Mouse (Mus musculus) olfactory bulb, adult 2 months (tissue): Measurements from ENCODE around the gene Aqp5. TPM values are rescaled to one million over a fixed set of nuclear protein-coding genes. Genes with fewer than 3 reads are reported as not detected.

Source experiments
- H3K27ac ChIP-seq: fragments of 200-500 bp; 2 replicates; pipeline ENCODE4 v1.5.1; 2012; ENCODE audit warnings: low read depth, low read length; ENCODE audit not compliant: insufficient read depth
- H3K4me1 ChIP-seq: fragments of 200-500 bp; 2 replicates; pipeline ENCODE4 v1.6.1; 2012; ENCODE audit warnings: low read length; ENCODE audit not compliant: control insufficient read depth, insufficient read depth
- H3K4me3 ChIP-seq: fragments of 200-500 bp; 2 replicates; pipeline ENCODE4 v1.5.1; 2012; ENCODE audit warnings: mild to moderate bottlenecking, low read depth, low read length, moderate library complexity; ENCODE audit not compliant: insufficient read depth
- CTCF ChIP-seq: fragments of 200-500 bp; IDR thresholded peaks from 2 replicates; pipeline ENCODE4 v1.5.1; 2012; ENCODE audit warnings: low read depth, mild to moderate bottlenecking, low read length, moderate library complexity; ENCODE audit not compliant: insufficient read depth
- POLR2A ChIP-seq: fragments of 200-500 bp; IDR thresholded peaks from 2 replicates; pipeline ENCODE4 v1.6.1; 2012; ENCODE audit warnings: mild to moderate bottlenecking, low read depth, low read length, moderate library complexity; ENCODE audit not compliant: insufficient read depth
- WGBS: fragments of 180-500 bp; shearing (Covaris S2); methylation state at CpG from one replicate; pipeline ENCODE4 v1.1.7; 2018; 5-methylcytosine and 5-hydroxymethylcytosine counted together
- polyA plus RNA-seq: library from polyadenylated mRNA; stranded (reverse); fragments of >200 nt; gene quantifications from 2 replicates; pipeline ENCODE4 v1.2.4, GENCODE M21; 2012; ENCODE audit warnings: low replicate concordance; ENCODE audit not compliant: missing spikeins, insufficient read depth, insufficient read length

Gene Aqp5
- not detected in 2 replicates for polyA plus RNA-seq

DNA sequence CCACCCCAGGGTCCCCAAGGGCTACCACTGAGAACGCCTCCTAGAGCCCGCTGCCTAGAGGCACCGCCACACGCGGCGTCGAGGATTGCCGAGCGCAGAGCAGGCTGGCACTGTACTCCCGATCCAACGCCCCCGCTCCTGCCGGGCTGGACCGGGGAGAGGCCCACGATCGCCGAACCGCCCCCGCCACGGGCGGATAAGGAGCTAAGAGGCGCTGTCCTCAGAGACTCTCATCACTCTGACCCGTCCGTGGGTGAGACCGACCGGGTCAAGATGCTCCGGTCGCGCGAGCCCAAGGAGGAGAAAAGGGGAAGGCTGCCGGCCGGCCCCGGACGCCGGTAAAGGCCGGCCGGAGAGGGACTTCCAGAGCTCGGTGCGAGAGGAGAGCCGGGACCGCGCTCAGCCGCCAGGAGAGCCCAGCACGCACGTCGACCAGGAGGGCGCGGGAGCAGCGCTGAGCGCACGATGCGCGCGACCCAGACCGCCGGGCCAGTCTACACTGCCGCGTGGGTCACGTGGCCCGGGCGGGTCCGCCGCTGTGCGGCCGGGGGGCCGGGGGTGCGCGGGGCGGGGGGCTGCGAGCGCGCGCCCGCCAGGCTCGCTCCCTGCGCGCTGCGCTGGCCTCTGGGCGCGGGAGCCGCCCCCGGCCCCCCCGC lies at the start of gene Aqp5:
Aqp5 (plus strand) TSS at position 354 of the 656 bp plus-strand sequence.
- peak within 1 kb of the TSS; percentile 35 for H3K4me3 ChIP-seq
- no peak within 1 kb of the TSS for H3K27ac ChIP-seq
- TF ChIP-seq CTCF (no peak), POLR2A (no peak)
- WGBS, result 2% methylated on average over 72 of the region's 83 CpGs
- H3K4me1 ChIP-seq, result peaks cover 6% of the 10 kb centered on the region; the same call in 1 of the 2 replicates

DNA sequence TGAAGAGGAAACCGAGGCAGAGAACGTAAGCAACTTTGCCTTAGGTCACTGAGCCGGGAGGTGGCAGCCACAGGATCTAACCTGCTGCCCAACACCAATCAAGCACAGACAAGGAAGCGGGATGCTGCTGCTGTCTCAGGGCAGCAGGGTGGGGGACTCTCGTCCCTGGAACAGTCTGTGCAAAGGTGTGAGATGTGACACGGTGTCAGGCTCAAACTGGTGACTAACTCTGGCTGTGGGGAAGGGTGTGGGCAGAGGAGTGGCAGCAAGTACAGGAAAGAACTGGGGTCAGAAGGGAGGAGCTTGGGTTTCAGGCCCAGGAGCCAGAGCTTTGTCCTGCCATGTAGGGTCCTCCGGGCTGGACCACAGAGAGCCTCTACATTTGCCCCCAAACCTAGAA lies 46.5 kb upstream of the Aqp5 start:
- WGBS, result 88% methylated on average over 7 of the region's 7 CpGs
- no peak for TF ChIP-seq CTCF
- no peak for TF ChIP-seq POLR2A
- Histone ChIP-seq H3K27ac (no peak overlapping the region), H3K4me3 (no peak overlapping the region), H3K4me1 (no peaks in the 10 kb centered on the region)

DNA sequence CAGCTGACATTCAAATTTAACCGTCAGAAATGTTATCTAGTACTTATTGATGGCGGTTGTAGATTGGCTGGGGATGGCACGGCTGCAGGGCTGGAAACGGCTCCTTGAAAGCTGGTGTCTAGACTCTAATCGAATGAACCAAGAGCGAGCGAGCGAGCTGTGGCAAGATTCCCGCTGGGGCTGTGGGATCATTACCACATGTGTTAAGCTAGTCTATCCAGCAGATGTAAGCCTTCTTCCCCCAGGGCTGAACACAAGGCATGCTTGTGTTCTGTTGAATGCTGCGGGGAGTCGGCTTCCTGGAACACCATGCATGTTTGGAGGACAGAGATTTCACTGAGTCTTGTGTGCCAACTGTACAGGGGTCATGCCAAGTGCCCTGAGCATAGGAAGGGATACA lies 44.0 kb upstream of the Aqp5 start:
- Histone ChIP-seq H3K4me1 (no peaks in the 10 kb centered on the region), H3K4me3 (no peak overlapping the region), H3K27ac (no peak overlapping the region)
- no peak for TF ChIP-seq CTCF
- no peak for TF ChIP-seq POLR2A
- 49% methylated on average over 11 of the region's 11 CpGs for WGBS

DNA sequence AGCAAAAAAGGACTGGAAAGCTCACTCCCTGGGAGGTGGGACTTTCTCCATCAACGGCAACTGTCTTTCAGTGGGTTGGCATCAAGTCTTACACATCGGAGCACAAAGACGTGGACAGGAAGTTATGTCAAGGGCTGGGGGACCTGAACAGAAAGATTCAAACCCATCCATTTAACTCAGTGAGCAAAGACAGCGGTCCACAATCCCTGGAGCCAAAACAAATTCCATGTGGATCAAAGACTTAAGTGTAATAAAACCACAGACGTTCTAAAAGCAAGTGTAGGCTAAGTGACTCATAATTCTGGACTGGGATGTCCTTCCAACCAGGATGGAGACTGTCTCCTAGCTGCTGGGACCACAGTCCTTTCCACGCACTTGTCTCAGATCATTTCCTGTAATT lies 42.9 kb upstream of the Aqp5 start:
- Histone ChIP-seq H3K27ac (no peak overlapping the region), H3K4me1 (no peaks in the 10 kb centered on the region), H3K4me3 (no peak overlapping the region)
- TF ChIP-seq POLR2A (no peak), CTCF (no peak)
- WGBS, result 78% methylated on average over 6 of the region's 6 CpGs

DNA sequence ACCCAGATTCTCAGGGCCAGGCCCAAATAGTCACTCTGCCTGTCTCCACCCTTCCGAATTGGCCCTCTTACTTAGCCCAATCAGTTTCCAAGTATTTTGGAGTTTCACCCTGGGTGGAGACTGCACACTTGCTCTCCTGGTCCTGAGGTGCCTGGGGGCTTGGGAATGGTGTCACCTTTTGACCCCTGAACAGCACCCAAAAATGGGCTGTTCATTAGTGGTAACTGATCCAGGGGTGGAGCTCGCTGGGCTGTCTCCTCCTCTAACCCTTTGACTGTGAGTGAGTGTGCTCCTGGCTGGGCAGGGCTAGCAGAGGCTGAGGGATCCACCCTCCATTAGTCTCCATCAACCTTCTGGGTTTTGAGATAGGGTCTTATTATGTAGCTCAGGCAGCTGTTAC lies 40.7 kb upstream of the Aqp5 start:
- Histone ChIP-seq H3K4me3 (no peak overlapping the region), H3K4me1 (no peaks in the 10 kb centered on the region), H3K27ac (no peak overlapping the region)
- TF ChIP-seq POLR2A (no peak), CTCF (no peak)
- 65% methylated on average over 2 of the region's 2 CpGs for WGBS

DNA sequence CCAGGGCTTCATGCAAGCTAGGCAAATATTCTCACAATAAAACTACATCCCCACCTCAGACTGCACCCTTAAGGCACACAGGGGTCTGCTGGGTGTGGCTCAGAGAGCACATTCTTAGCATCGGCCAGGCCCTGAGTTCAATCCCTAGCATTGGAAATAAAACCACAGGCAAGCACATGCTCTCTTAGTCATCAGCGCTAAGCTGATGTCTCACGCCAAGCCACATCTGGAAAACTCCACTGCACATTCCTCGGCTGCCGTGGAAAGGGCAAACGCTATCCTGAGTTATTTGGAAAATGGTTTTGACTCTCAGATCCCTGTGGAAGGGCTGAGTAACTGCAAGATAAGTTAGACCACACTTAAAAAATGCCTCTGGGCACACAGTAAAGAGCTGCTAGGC lies 36.8 kb upstream of the Aqp5 start:
- no peak overlapping the region for H3K4me3 ChIP-seq
- H3K4me1 ChIP-seq, result no peaks in the 10 kb centered on the region
- no peak overlapping the region for H3K27ac ChIP-seq
- WGBS, result 60% methylated on average over 6 of the region's 6 CpGs
- no peak for TF ChIP-seq POLR2A
- TF ChIP-seq CTCF, result no peak

DNA sequence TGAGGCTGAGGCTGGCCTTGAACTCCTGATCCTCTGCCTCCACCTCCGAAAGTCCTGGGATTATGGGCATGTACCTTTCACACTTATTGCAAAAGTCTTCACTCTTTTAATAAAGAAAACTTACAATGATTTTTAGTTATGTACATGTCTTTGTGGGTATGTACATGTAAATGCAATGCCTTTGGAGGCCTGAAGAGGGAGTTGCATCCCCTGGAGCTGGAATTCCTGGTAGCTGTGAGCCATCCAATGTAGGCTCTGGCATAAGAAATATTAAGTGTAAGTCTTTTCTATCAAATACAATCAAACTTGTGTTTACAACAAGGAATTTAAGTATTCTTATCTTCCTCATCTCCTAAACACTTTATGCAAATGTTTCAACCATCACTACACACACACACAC lies 31.6 kb upstream of the Aqp5 start:
- 100% methylated on average over 1 of the region's 1 CpGs for WGBS
- no peak overlapping the region for H3K4me3 ChIP-seq
- TF ChIP-seq CTCF, result no peak
- no peak for TF ChIP-seq POLR2A
- H3K4me1 ChIP-seq, result peaks cover 3% of the 10 kb centered on the region
- no peak overlapping the region for H3K27ac ChIP-seq

DNA sequence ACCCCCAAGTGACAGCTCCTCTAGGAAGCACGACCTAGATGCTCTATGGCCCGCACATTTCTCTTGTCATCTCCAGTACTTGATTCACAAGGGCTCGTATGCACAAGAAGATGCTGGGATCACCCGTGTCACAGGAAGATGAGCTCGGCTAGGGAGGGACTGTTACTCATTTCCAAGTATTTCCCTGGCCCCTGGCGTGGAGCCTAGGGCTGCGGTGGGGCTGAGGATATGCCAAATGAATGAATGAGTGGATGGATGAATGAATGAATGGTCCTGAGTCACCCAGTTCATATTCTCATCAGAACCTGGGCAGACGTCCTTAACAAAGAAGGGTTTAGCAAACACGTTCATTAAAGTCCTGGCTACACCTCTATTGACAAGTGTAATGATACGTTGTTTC lies 30.3 kb upstream of the Aqp5 start:
- Histone ChIP-seq H3K27ac (no peak overlapping the region), H3K4me3 (no peak overlapping the region), H3K4me1 (peaks cover 9% of the 10 kb centered on the region)
- no peak for TF ChIP-seq CTCF
- WGBS, result 64% methylated on average over 10 of the region's 10 CpGs

DNA sequence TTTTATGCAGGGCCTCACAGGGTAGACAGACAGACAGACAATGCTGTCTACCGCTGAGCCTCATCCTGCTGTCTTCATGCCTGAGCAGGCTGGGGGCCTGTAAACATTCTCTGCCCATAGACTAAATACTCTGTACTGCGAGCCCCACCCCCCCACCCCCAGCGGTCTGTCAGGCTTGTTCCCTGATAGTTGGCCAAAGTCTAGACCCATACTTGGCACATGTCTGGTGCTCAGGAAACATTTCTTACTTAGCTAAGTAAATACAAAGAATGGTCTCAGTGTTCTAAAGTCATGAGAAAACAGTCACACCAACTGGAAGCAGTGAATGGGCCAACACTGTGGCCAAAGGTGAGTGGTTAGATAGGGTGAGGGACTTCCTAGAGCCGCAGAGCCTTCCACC lies 23.2 kb upstream of the Aqp5 start:
- TF ChIP-seq POLR2A (no peak), CTCF (no peak)
- H3K4me1 ChIP-seq, result peaks cover 14% of the 10 kb centered on the region
- WGBS, result 61% methylated on average over 4 of the region's 4 CpGs
- H3K4me3 ChIP-seq, result no peak overlapping the region
- no peak overlapping the region for H3K27ac ChIP-seq

DNA sequence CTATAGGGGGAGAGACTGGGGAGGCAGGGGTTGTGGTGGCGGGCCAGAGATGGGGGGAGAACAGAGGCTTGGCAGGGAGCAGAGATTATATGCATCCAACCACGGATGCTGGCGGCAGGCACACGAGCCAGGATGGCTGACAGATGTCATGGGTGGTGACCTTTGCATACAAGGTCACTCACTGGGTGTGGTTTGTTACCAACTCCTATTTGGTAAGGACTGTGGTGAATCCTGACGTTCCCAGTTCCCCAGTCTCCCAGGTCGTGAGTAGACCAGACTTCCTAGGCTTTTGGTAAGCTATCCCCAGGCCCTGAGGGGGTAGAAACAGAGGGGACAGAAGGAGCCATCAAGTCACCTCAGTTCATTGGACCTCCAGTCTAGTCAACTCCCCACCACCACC lies 21.9 kb upstream of the Aqp5 start:
- TF ChIP-seq CTCF (no peak), POLR2A (no peak)
- 88% methylated on average over 6 of the region's 6 CpGs for WGBS
- Histone ChIP-seq H3K4me3 (no peak overlapping the region), H3K27ac (no peak overlapping the region), H3K4me1 (peaks cover 13% of the 10 kb centered on the region)
